Mouse (Mus musculus) kidney, embryonic 15.5 days (tissue): ENCODE results near the gene Zranb1. TPM values are rescaled to one million over a fixed set of nuclear protein-coding genes. Genes with fewer than 3 reads are reported as not detected.

Experiments used
- ATAC-seq: fragments of 200-750 bp; cut with Nextera tagmentation; replicated peaks from 2 replicates; pipeline ENCODE4 v1.8.0; 2017; ENCODE audit warnings: moderate TSS enrichment; ENCODE audit not compliant: low FRiP score
- H3K27ac ChIP-seq: fragments of 300-500 bp; sonication (generic); 2 replicates; pipeline ENCODE4 v1.5.1; 2015; ENCODE audit warnings: mild to moderate bottlenecking, inconsistent platforms
- H3K27me3 ChIP-seq: fragments of 300-500 bp; sonication (generic); 2 replicates; pipeline ENCODE4 v1.6.1; 2015; ENCODE audit warnings: inconsistent platforms
- H3K36me3 ChIP-seq: fragments of 300-500 bp; sonication (generic); 2 replicates; pipeline ENCODE4 v1.6.1; 2015; ENCODE audit warnings: inconsistent platforms
- H3K4me1 ChIP-seq: fragments of 300-500 bp; sonication (generic); 2 replicates; pipeline ENCODE4 v1.6.1; 2015; ENCODE audit warnings: inconsistent platforms
- H3K4me2 ChIP-seq: fragments of 300-500 bp; sonication (generic); 2 replicates; pipeline ENCODE4 v1.6.1; 2015; ENCODE audit warnings: moderate library complexity, mild to moderate bottlenecking, inconsistent platforms
- H3K4me3 ChIP-seq: fragments of 300-500 bp; sonication (generic); replicated peaks from 2 replicates; pipeline ENCODE4 v1.5.1; 2015; ENCODE audit warnings: mild to moderate bottlenecking, inconsistent platforms
- H3K9ac ChIP-seq: fragments of 300-500 bp; sonication (generic); 2 replicates; pipeline ENCODE4 v1.6.1; 2015; ENCODE audit warnings: mild to moderate bottlenecking, inconsistent platforms
- H3K9me3 ChIP-seq: fragments of 300-500 bp; sonication (generic); replicated peaks from 2 replicates; pipeline ENCODE4 v1.6.1; 2016; ENCODE audit warnings: inconsistent platforms
- WGBS: fragments of 180-500 bp; shearing (Covaris S2); methylation state at CpG from one replicate; pipeline ENCODE4 v1.1.7; 2015; ENCODE audit warnings: mixed read lengths; 5-methylcytosine and 5-hydroxymethylcytosine counted together
- polyA plus RNA-seq: library from polyadenylated mRNA; unstranded; fragments of >200 nt; fragmentation: Nextera tagmentation; extraction: Ambion mirVana; gene quantifications from 2 replicates; pipeline ENCODE4 v1.2.1, GENCODE M21; 2015

Gene Zranb1
- polyA plus RNA-seq, result 12.7 and 12.9 TPM in 2 replicates

DNA sequence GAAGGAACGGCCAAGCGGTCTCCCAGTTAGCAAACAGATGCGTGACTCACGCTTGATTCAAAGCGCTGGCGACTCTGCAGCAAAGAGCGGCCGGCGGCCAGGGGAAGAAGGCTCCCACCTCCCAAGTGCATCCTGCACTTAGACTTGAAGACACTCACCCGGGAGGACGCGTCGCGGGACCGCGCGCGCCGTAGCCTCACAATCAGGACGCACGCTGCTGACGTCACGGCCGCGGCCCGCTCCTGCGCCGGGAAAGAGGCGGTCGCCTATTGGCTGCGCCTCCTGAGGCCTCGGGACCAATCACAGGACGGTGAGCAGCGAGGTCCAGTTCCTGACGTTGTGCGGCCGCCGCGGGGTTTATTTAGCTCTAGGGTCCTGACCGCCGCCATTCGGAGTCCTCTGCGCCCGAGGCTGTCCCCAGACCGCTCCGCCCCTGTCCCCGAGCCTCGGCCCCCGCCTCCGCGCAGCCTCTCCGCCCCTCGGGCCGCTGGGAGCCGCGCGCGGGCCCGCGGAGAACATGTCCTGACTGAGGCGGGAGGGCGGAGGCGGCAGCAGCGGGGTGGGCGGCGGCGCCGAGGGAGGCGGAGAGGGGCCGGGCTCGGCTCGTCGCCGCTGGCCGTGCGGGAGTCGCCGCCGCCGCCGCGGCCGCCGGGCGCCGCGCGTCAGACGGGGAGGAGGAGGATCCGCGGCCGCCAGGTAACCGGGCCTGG is at the start of gene Zranb1:
Gene Zranb1, plus strand, starts transcription at position 293 of the 710 bp plus-strand sequence.
- peak within 1 kb of the TSS; percentile 99 for H3K27ac ChIP-seq
- peak within 1 kb of the TSS; percentile 98 for H3K4me3 ChIP-seq
- H3K4me1 ChIP-seq, result peaks cover 19% of the 10 kb centered on the region
- WGBS, result under 1% methylated on average over 87 of the region's 93 CpGs
- peak within 1 kb of the TSS; percentile 96 for H3K9ac ChIP-seq
- ATAC-seq, result peak; percentile 100
- H3K27me3 ChIP-seq, result no peaks in the 10 kb centered on the region
- no peaks in the 10 kb centered on the region for H3K36me3 ChIP-seq
- peak within 1 kb of the TSS; percentile 66 for H3K4me2 ChIP-seq
- no peaks in the 10 kb centered on the region for H3K9me3 ChIP-seq

DNA sequence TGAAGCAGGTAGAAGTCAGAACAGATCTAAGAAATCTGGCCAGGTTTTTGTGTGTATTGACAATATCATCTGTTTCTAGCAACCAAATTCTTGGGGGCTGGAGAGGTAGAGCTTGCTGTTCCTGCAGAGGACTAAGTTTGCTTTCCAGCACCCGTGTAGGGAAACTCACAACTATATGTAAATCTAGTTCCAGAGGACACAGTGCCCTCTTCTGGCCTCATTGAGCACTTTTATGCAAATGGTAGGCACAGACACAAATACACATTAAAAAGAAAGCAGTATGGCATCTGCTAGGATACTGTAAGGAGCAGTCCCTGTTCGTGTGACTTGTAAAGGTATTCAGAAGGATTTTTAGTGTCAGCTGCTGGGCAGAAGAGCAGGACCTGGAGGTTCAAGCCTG is 48.6 kb upstream of the Zranb1 start:
- no peaks in the 10 kb centered on the region for H3K9me3 ChIP-seq
- no peak overlapping the region for H3K4me2 ChIP-seq
- no peak overlapping the region for H3K4me3 ChIP-seq
- H3K4me1 ChIP-seq, result peaks cover 5% of the 10 kb centered on the region; the same call in 1 of the 2 replicates
- WGBS, result 86% methylated on average over 2 of the region's 2 CpGs
- H3K36me3 ChIP-seq, result peaks cover 77% of the 10 kb centered on the region
- ATAC-seq, result no peak
- H3K9ac ChIP-seq, result no peak overlapping the region
- no peaks in the 10 kb centered on the region for H3K27me3 ChIP-seq
- H3K27ac ChIP-seq, result no peak overlapping the region

DNA sequence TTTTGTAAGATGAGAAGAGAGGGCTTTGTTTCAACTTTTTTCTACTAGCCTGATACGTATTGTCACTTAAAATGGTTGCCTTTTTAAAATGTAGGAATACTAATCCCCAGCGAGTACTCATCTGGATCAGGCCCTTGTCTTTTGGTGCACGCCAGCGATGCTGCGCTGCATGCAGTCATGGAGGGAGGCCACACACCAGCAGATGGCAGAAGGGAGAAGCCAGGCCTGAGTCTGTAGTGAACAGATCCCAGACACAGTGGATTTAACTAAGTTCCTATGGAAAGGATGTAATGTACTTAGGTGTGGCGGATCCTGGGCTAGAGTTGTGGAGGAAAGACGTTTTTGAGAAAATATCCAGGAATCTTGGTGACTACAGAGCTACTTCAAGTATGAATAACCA is 46.9 kb upstream of the Zranb1 start:
- no peak overlapping the region for H3K9ac ChIP-seq
- no peaks in the 10 kb centered on the region for H3K27me3 ChIP-seq
- no peak overlapping the region for H3K27ac ChIP-seq
- no peak for ATAC-seq
- no peak overlapping the region for H3K4me3 ChIP-seq
- H3K4me1 ChIP-seq, result peaks cover 6% of the 10 kb centered on the region; the same call in 1 of the 2 replicates
- H3K4me2 ChIP-seq, result no peak overlapping the region
- peaks cover 61% of the 10 kb centered on the region for H3K36me3 ChIP-seq
- no peaks in the 10 kb centered on the region for H3K9me3 ChIP-seq
- 94% methylated on average over 7 of the region's 7 CpGs for WGBS

DNA sequence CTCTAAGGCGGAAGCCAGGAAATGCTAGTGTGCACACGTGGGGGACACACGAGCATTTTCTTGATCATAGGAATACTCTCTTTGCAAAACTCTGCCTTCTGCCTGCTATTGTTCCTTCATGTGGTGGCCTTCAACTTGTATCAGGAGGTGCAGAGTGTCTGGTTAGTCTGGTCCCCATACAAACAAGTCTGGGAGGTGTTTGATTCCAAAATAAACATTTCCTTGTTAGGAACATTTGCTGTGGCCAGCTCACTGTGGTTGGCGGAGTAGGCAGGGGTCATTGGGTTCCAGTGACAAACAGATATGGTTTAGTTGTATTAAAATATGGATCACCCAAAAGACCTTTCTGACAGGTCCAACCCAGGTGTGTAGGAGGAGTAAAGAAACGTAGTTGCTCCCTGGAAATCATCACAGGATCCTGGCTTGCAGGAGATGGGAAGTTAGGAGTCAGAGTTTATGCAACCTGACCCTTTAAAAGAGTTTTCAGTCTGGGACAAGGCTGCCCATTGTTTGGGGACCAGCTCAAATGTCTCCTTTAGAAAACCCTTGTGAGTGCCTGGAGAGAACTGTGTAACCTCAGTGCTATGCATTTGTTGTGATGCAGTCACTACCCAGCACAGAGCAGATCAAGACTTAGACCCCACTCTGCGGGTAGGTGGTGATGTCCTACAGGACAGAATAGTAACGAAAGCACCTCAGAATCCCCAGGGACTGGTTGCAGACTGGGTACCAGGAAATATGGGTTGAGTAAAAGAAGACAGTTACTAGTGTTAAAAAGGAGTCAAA is 43.7 kb upstream of the Zranb1 start:
- Histone ChIP-seq H3K4me2 (no peak overlapping the region), H3K4me3 (no peak overlapping the region), H3K9me3 (no peaks in the 10 kb centered on the region), H3K36me3 (peaks cover 31% of the 10 kb centered on the region), H3K9ac (no peak overlapping the region), H3K27me3 (no peaks in the 10 kb centered on the region), H3K27ac (peak overlapping the region; percentile 13; the same call in 1 of the 2 replicates), H3K4me1 (peaks cover 6% of the 10 kb centered on the region; the same call in 1 of the 2 replicates)
- peak; percentile 49; the same call in 1 of the 2 replicates for ATAC-seq
- WGBS, result 37% methylated on average over 7 of the region's 7 CpGs

DNA sequence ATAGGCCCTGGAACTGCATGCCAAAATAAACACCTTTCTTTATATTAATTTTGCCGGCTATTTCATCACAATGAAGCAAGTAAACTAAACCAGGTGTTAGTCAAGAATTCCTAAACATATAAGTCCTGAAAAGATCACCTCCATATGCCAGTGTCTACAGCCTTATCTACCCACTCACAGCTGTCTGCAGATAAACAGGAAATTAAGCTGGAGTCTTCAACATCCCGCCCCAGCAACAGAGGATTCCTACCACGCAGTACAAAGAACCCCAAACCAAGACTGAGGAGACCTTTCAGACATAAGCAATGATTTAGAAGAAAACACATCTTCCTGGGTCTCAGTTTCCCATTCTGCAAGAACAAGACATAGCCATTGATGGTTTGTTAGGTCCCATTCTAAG is 42.9 kb upstream of the Zranb1 start:
- ATAC-seq, result no peak
- Histone ChIP-seq H3K9me3 (no peaks in the 10 kb centered on the region), H3K27me3 (no peaks in the 10 kb centered on the region), H3K4me3 (no peak overlapping the region), H3K36me3 (peaks cover 22% of the 10 kb centered on the region), H3K4me2 (no peak overlapping the region), H3K27ac (no peak overlapping the region), H3K9ac (no peak overlapping the region), H3K4me1 (peaks cover 6% of the 10 kb centered on the region; the same call in 1 of the 2 replicates)
- 74% methylated on average over 3 of the region's 3 CpGs for WGBS

DNA sequence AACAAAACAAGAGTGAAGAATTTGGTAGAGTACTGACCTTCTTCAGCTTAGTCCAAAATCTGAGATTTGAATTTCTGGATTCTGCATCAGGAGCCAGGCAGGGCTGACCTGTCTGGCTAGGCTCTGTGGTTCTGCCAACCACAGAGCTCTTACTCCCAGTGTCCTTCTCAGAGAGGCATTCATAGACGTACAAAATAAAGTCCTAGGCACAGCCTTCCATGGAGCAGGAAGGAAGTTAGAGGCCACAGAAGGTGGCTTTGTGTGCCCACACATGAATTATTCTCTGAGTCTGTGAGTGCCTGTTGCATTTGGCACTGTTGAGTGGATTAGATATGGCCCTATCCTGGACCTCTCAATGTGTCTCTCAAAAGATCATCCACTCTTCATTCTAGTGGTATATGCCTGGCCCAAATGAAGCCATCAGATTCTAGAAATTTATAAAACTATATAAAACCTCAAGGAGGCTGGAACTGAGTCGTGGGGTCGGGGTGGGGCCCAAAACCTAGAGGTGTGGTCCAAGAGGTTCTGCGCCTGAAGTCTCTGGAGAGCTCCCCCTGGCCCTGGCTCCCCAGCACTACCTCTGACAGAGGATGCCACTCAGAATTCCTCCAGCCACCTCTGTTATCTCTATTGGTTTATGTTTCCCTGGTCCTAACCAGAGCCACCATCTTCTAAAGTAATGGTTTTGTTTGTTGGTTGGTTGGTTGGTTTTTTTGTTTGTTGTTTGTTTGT is 42.3 kb upstream of the Zranb1 start:
- H3K9me3 ChIP-seq, result no peaks in the 10 kb centered on the region
- ATAC-seq, result no peak

DNA sequence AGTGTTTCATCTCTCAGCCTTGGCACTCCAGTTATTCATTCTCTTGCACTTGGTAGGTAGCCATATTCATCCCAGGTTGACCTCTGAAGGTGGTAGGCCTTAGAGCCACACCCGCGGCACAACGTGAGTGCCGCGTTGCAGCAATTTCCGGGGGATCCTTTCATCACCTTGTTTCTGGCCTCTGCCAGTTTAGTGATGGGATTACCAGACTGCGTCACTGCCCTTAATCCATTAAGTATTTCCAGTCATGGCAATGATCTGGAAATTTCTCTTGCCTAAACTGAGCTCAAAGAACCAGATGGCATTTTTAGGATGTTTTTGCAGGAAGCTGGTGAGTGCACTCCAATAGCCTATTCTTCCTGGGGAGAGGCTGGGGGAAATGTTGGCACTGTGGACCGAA is 41.3 kb upstream of the Zranb1 start:
- no peak overlapping the region for H3K4me3 ChIP-seq
- 91% methylated on average over 8 of the region's 8 CpGs for WGBS
- H3K4me2 ChIP-seq, result no peak overlapping the region
- H3K4me1 ChIP-seq, result peaks cover 6% of the 10 kb centered on the region; the same call in 1 of the 2 replicates
- no peak for ATAC-seq
- H3K9ac ChIP-seq, result no peak overlapping the region
- H3K27ac ChIP-seq, result no peak overlapping the region
- peaks cover 6% of the 10 kb centered on the region for H3K36me3 ChIP-seq
- no peaks in the 10 kb centered on the region for H3K27me3 ChIP-seq
- H3K9me3 ChIP-seq, result no peaks in the 10 kb centered on the region

More for the DNA sequence above, 42.3 kb upstream of the Zranb1 start:
- H3K27me3 ChIP-seq, result no peaks in the 10 kb centered on the region
- H3K9ac ChIP-seq, result no peak overlapping the region
- peaks cover 6% of the 10 kb centered on the region; the same call in 1 of the 2 replicates for H3K4me1 ChIP-seq
- no peak overlapping the region for H3K27ac ChIP-seq
- H3K4me2 ChIP-seq, result no peak overlapping the region
- peaks cover 16% of the 10 kb centered on the region for H3K36me3 ChIP-seq
- 66% methylated on average over 4 of the region's 4 CpGs for WGBS
- H3K4me3 ChIP-seq, result no peak overlapping the region

DNA sequence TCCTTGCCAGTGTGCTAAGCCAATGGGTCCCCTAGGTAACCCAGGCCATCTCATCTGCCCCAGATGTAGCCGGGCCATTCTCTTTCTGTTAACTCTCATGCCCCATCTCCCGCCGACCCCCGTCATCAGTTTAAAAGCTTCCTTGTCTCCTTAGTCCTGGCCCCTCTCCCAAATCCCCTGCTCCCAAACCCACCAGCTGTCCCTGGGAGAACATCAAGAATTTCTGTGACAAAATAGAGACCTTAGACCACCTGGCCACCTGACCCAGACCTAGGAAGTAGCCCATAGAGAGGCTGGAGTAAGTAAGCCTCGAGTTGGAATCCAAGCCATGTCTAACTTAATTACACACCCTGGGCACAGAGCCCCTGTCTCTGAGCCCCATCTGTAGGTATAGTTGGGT is 40.7 kb upstream of the Zranb1 start:
- H3K9me3 ChIP-seq, result no peaks in the 10 kb centered on the region
- no peak for ATAC-seq
- H3K36me3 ChIP-seq, result peaks cover 5% of the 10 kb centered on the region
- H3K27ac ChIP-seq, result no peak overlapping the region
- no peak overlapping the region for H3K4me3 ChIP-seq
- H3K27me3 ChIP-seq, result no peaks in the 10 kb centered on the region
- H3K4me1 ChIP-seq, result peaks cover 6% of the 10 kb centered on the region; the same call in 1 of the 2 replicates
- no peak overlapping the region for H3K9ac ChIP-seq
- WGBS, result 90% methylated on average over 5 of the region's 5 CpGs
- no peak overlapping the region for H3K4me2 ChIP-seq

DNA sequence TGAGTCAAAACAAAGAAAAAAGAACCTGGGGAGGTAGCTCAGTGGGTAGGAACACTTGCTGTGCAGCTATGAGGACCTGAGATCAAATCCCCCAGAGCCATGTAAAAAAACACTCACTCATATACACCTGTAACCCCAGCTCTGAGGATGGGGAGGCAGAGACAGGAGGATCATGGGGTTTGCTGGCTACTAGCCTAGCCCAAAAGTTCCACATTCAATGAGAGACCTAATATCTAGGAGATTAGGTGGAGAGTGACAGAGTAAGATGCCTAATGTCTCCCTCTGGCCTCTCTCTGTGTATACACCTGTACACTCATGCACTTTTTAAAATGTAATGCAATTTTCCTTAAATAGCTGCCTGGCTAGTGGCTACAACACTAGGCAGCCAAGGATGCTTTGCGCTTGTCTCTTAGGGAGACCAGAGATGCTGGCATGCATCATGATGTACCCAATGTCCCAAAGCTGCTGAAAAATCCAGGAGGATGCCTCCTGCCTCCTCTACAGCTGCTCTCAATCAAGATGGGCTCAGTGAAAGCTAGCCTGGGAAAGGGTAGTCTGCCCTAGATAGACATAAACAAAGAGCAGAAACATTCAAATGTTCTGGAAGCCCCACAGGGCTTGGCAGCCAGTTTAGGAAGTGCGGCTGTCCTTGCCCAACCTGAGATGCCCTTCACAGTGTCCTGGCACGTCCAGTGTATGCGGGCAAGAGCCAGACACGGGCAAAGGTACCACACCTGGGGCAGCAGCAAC is 39.2 kb upstream of the Zranb1 start:
- no peaks in the 10 kb centered on the region for H3K9me3 ChIP-seq

DNA sequence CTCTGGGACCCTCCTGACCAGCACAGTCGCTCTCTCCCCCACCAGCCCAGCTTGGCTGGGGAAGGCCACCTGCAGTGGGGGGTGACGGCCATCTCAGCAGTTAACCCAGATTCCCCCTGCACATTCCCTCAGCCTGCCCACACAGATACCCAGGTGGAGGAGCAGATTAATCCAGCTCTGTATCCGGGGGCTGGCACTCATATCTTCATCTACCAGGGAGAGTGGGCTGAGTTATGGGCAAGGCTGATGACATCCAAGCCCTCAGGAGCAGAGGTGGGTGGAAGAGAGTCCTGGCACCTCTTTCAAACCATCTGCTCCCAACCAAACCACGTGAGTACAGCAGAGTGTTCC is 38.7 kb upstream of the Zranb1 start:
- H3K4me2 ChIP-seq, result no peak overlapping the region
- no peak overlapping the region for H3K4me3 ChIP-seq
- 0 out of 2 replicates have a peak, but pooled peaks have one; percentile 15 for ATAC-seq
- H3K27ac ChIP-seq, result no peak overlapping the region
- H3K36me3 ChIP-seq, result no peaks in the 10 kb centered on the region
- H3K9ac ChIP-seq, result no peak overlapping the region
- H3K4me1 ChIP-seq, result peaks cover 2% of the 10 kb centered on the region; the same call in 1 of the 2 replicates
- 54% methylated on average over 4 of the region's 4 CpGs for WGBS
- no peaks in the 10 kb centered on the region for H3K9me3 ChIP-seq
- H3K27me3 ChIP-seq, result no peaks in the 10 kb centered on the region

More for the DNA sequence above, 39.2 kb upstream of the Zranb1 start:
- no peak overlapping the region for H3K27ac ChIP-seq
- H3K36me3 ChIP-seq, result no peaks in the 10 kb centered on the region
- H3K4me1 ChIP-seq, result peaks cover 5% of the 10 kb centered on the region; the same call in 1 of the 2 replicates
- H3K9ac ChIP-seq, result no peak overlapping the region
- 88% methylated on average over 5 of the region's 5 CpGs for WGBS
- no peaks in the 10 kb centered on the region for H3K27me3 ChIP-seq
- no peak for ATAC-seq
- no peak overlapping the region for H3K4me2 ChIP-seq
- H3K4me3 ChIP-seq, result no peak overlapping the region

DNA sequence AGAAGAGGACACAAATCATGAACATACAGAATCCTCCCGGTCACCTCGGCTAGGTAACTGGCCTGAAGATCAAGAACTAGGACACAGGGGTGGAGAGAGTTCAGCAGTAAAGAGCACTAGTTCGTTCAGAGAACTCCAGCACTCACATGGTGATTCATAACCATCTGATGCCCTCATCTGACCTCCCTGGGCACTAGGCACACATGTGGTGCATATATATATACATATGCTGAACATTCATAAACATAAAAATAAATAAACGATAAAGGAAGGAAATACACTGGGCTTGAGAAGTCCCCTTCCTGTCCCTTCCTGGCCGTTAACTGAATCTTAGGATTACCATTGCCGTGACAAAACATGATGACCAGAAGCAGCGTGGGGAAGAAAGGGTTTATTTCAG is 38.1 kb upstream of the Zranb1 start:
- Histone ChIP-seq H3K4me2 (no peak overlapping the region), H3K27ac (no peak overlapping the region), H3K9ac (no peak overlapping the region), H3K9me3 (no peaks in the 10 kb centered on the region), H3K4me1 (no peaks in the 10 kb centered on the region), H3K27me3 (no peaks in the 10 kb centered on the region), H3K4me3 (no peak overlapping the region), H3K36me3 (no peaks in the 10 kb centered on the region)
- WGBS, result 50% methylated on average over 7 of the region's 7 CpGs
- ATAC-seq, result no peak
